Mouse (Mus musculus) heart, embryonic 16.5 days (tissue): ENCODE measurements around the gene Phpt1. TPM values are rescaled to one million over a fixed set of nuclear protein-coding genes. Genes with fewer than 3 reads are reported as not detected.

Experiments used
- ATAC-seq: fragments of 200-750 bp; cut with Nextera tagmentation; replicated peaks from 2 replicates; pipeline ENCODE4 v1.8.0; 2017; ENCODE audit warnings: moderate number of reproducible peaks; ENCODE audit not compliant: insufficient read depth, low FRiP score; ENCODE audit errors: extremely low read depth
- H3K27ac ChIP-seq: fragments of 300-500 bp; sonication (generic); 2 replicates; pipeline ENCODE4 v1.5.1; 2014; ENCODE audit warnings: mild to moderate bottlenecking, low read length, control low read depth, moderate library complexity
- H3K27me3 ChIP-seq: fragments of 300-500 bp; sonication (generic); 2 replicates; pipeline ENCODE4 v1.6.1; 2014; ENCODE audit warnings: low read length, mixed read lengths; ENCODE audit not compliant: control insufficient read depth, insufficient read depth
- H3K36me3 ChIP-seq: fragments of 300-500 bp; sonication (generic); 2 replicates; pipeline ENCODE4 v1.6.1; 2014; ENCODE audit not compliant: control insufficient read depth, insufficient read depth
- H3K4me1 ChIP-seq: fragments of 300-500 bp; sonication (generic); 2 replicates; pipeline ENCODE4 v1.6.1; 2014; ENCODE audit warnings: low read length, mixed read lengths; ENCODE audit not compliant: control insufficient read depth, insufficient read depth
- H3K4me2 ChIP-seq: fragments of 300-500 bp; sonication (generic); 2 replicates; pipeline ENCODE4 v1.6.1; 2014; ENCODE audit warnings: low read depth, mild to moderate bottlenecking, control low read depth, low read length
- H3K4me3 ChIP-seq: fragments of 300-500 bp; sonication (generic); 2 replicates; pipeline ENCODE4 v1.5.1; 2014; ENCODE audit warnings: mild to moderate bottlenecking, control low read depth, low read length
- H3K9ac ChIP-seq: fragments of 300-500 bp; sonication (generic); 2 replicates; pipeline ENCODE4 v1.6.1; 2014; ENCODE audit warnings: low read length, control low read depth
- H3K9me3 ChIP-seq: fragments of 300-500 bp; sonication (generic); replicated peaks from 2 replicates; pipeline ENCODE4 v1.6.1; 2016; ENCODE audit warnings: low read length; ENCODE audit not compliant: control insufficient read depth
- WGBS: fragments of 180-500 bp; shearing (Covaris S2); extraction: QIAGEN DNeasy Blood & Tissue Kit; methylation state at CpG from one replicate; pipeline ENCODE4 v1.1.7; 2014; 5-methylcytosine and 5-hydroxymethylcytosine counted together
- polyA plus RNA-seq: library from polyadenylated mRNA; unstranded; fragments of >200 nt; fragmentation: Nextera tagmentation; extraction: Ambion mirVana; gene quantifications from 2 replicates; pipeline ENCODE4 v1.2.1, GENCODE M21; 2015

Phpt1 gene
- polyA plus RNA-seq, 1 experiment from 2014 or later: 180 TPM

DNA sequence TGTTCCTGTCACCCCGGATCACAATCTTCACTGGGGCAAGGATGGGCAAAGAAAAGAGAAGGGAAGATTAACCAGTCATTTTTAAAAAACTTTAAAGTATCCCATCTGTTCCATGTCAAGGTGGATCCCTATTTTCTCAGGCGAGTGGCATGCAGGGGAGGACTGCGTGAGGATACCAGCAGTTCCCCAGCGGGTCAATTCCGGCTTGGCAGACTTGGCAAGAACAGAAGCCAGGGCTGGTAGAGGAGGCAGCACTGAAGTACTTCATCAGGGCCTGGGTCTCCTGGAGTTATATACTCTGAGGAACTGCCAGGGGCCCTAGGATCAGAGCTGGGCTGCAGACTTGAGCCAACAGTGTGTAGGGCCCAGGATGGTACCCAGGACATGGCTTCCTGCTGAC, 27.5 kb upstream of the Phpt1 start:
- Histone ChIP-seq H3K9ac (no peak overlapping the region), H3K9me3 (no peaks in the 10 kb centered on the region), H3K4me1 (peaks cover 21% of the 10 kb centered on the region), H3K4me3 (no peak overlapping the region), H3K4me2 (no peak overlapping the region), H3K27me3 (no peaks in the 10 kb centered on the region), H3K36me3 (peaks cover 43% of the 10 kb centered on the region), H3K27ac (no peak overlapping the region)
- 91% methylated on average over 5 of the region's 5 CpGs for WGBS
- ATAC-seq: no peak

- H3K36me3 ChIP-seq: peaks cover 58% of the 10 kb centered on the region
- H3K27me3 ChIP-seq: no peaks in the 10 kb centered on the region
- 85% methylated on average over 2 of the region's 2 CpGs for WGBS
- ATAC-seq: no peak
- H3K27ac ChIP-seq: no peak overlapping the region
- H3K4me3 ChIP-seq: no peak overlapping the region
- no peak overlapping the region for H3K4me2 ChIP-seq
- peaks cover 12% of the 10 kb centered on the region for H3K4me1 ChIP-seq
- no peak overlapping the region for H3K9ac ChIP-seq
- no peaks in the 10 kb centered on the region for H3K9me3 ChIP-seq
Measured at GRCm38 (mm10) chr2:25600037-25600436, 25.0 kb upstream of the Phpt1 start.

DNA sequence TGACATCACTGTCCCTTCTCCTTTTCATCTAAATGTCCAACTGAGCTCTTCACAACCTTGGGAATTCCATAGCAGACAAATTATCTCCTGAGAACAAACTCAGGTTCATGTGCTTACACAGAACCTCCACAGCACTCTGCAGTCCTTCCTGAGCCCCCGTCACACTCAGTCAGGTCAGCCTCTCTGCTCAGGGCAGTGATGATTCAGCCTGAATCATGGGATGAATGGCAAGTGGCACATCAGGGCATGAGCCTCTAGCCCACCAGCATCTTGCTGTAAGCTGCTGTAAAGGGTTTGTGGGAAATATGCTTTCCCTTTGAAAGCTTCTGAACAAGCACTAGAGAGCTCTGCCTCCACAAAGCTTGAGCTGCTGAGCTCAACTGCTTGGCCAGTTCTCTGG, 23.7 kb upstream of the Phpt1 start:
- Histone ChIP-seq H3K27me3 (no peaks in the 10 kb centered on the region), H3K4me3 (no peak overlapping the region), H3K4me1 (peaks cover 12% of the 10 kb centered on the region), H3K4me2 (no peak overlapping the region), H3K9ac (no peak overlapping the region), H3K9me3 (no peaks in the 10 kb centered on the region), H3K27ac (no peak overlapping the region), H3K36me3 (peaks cover 63% of the 10 kb centered on the region)
- no peak for ATAC-seq
- WGBS: 92% methylated on average over 1 of the region's 1 CpGs

- Histone ChIP-seq H3K27ac (no peak overlapping the region), H3K4me1 (peaks cover 12% of the 10 kb centered on the region), H3K9ac (no peak overlapping the region), H3K9me3 (no peaks in the 10 kb centered on the region), H3K4me2 (no peak overlapping the region), H3K4me3 (no peak overlapping the region), H3K36me3 (peaks cover 76% of the 10 kb centered on the region), H3K27me3 (no peaks in the 10 kb centered on the region)
- 94% methylated on average over 5 of the region's 5 CpGs for WGBS
- ATAC-seq: no peak
Measured at GRCm38 (mm10) chr2:25596765-25597510, 21.9 kb upstream of the Phpt1 start.

DNA sequence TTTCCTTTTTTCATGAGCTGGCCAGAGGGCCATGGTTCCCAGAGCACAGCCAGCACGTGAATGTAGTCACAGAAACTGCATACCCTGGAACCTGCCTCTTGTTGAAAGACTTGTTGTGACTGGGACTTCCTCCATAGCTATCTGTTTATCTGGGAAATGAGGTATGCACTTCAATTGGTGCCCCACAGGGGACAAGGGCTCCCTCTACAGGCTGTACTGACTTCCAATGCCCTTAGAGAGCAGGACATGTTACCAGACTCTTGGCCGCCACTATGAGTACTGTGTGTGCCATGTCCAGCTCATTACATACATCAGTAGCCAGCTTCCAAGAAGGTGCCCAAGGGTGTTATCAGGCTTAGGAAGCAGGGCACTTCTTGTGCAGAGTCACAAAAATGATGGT, 16.8 kb upstream of the Phpt1 start:
- WGBS: 81% methylated on average over 2 of the region's 2 CpGs
- Histone ChIP-seq H3K9me3 (no peaks in the 10 kb centered on the region), H3K27ac (no peak overlapping the region)

GRCm38 (mm10) chr2:25588227-25588907, 13.3 kb upstream of the Phpt1 start:
- no peak overlapping the region for H3K4me3 ChIP-seq
- H3K4me2 ChIP-seq: no peak overlapping the region
- peak overlapping the region; percentile 18 for H3K27ac ChIP-seq
- H3K27me3 ChIP-seq: no peaks in the 10 kb centered on the region
- WGBS: 81% methylated on average over 8 of the region's 8 CpGs
- no peaks in the 10 kb centered on the region for H3K9me3 ChIP-seq
- peak; percentile 53; the same call in 1 of the 2 replicates for ATAC-seq
- peaks cover 11% of the 10 kb centered on the region for H3K4me1 ChIP-seq
- H3K9ac ChIP-seq: no peak overlapping the region
- H3K36me3 ChIP-seq: peaks cover 41% of the 10 kb centered on the region

More for the DNA sequence above, 16.8 kb upstream of the Phpt1 start:
- H3K4me2 ChIP-seq: no peak overlapping the region
- H3K27me3 ChIP-seq: no peaks in the 10 kb centered on the region
- no peak for ATAC-seq
- peaks cover 53% of the 10 kb centered on the region for H3K36me3 ChIP-seq
- H3K9ac ChIP-seq: no peak overlapping the region
- H3K4me1 ChIP-seq: peaks cover 8% of the 10 kb centered on the region
- H3K4me3 ChIP-seq: no peak overlapping the region

DNA sequence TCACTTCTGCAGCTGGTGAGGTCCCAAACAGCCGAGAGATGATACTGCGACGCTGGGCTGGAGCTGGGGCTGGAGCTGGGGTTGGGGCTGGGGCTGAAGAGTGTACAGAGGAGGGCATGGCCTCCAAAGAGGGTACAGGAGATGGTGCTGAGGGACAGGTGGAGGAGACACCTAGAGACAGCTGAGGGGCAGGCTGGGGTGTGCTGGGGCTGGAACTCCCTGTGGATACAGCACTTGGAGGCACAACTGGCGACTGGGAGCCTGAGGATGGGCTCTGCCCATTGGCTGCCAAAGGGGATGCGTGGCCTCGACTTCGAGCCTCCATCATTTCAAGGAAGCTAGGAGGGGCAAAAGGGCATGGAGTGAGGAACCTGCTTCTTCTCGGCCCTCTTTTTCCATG, 12.3 kb upstream of the Phpt1 start:
- 87% methylated on average over 8 of the region's 8 CpGs for WGBS
- Histone ChIP-seq H3K36me3 (peaks cover 32% of the 10 kb centered on the region), H3K9ac (no peak overlapping the region), H3K4me3 (no peak overlapping the region), H3K27ac (no peak overlapping the region), H3K9me3 (no peaks in the 10 kb centered on the region), H3K4me1 (peaks cover 16% of the 10 kb centered on the region), H3K4me2 (no peak overlapping the region), H3K27me3 (no peaks in the 10 kb centered on the region)
- no peak for ATAC-seq

DNA sequence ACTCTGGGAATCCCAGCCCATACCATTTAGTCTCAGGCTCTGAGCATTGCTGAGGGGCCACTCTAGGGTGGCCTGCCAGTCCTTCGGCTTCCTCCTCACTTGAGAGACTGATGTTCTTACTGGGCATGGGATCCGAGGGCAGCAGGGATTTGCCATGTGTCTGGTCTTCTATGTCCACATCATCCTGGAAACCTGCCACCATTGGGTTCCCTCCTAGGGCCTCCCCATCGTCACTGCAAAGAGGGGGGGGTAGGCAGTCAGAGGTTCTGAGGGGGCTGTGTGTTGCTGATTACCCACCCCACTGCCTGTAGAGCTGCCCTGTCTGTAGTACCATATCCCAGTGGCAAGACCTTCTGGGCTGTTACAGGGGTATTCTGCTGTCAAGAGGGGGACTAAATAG, 10.6 kb upstream of the Phpt1 start:
- Histone ChIP-seq H3K4me1 (peaks cover 28% of the 10 kb centered on the region), H3K27ac (no peak overlapping the region), H3K36me3 (peaks cover 21% of the 10 kb centered on the region), H3K9me3 (no peaks in the 10 kb centered on the region), H3K9ac (no peak overlapping the region), H3K4me3 (no peak overlapping the region), H3K27me3 (peaks cover 4% of the 10 kb centered on the region), H3K4me2 (no peak overlapping the region)
- 78% methylated on average over 3 of the region's 3 CpGs for WGBS
- no peak for ATAC-seq

DNA sequence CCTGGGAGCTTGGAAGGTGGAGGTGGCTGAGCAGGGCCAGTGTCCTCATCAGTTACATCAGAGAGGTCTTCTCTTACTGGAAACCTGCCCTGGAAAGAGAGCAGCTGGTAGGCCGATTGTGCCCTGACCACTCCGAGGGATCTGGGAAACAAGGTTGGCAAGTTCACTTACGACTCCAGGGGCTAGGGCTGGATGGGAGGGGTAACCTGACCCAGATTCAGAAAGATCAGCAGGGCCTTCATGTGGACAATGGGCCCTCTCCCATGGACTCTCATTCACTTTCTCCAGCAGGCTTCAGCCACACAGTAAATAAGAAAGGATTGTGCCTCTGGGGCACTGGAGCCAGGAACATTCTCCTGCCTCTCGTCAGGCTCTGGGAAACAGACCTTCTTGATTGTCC, 9.8 kb upstream of the Phpt1 start:
- no peak for ATAC-seq
- H3K4me3 ChIP-seq: no peak overlapping the region
- no peak overlapping the region for H3K4me2 ChIP-seq
- H3K27ac ChIP-seq: no peak overlapping the region
- H3K4me1 ChIP-seq: peaks cover 29% of the 10 kb centered on the region
- peaks cover 14% of the 10 kb centered on the region for H3K36me3 ChIP-seq
- no peaks in the 10 kb centered on the region for H3K9me3 ChIP-seq
- peaks cover 11% of the 10 kb centered on the region for H3K27me3 ChIP-seq
- H3K9ac ChIP-seq: no peak overlapping the region
- 91% methylated on average over 4 of the region's 4 CpGs for WGBS
